Mouse (Mus musculus) spleen, adult 18-20 months (tissue): ENCODE measurements around the gene Olfr270.

ENCODE experiments used
- DNase-seq, 2 experiments: peaks; one replicate each; pipeline ENCODE4 v3.0.0; 2022; ENCODE audit warnings: mixed read lengths in 2 of 2

The Olfr270 gene

DNA sequence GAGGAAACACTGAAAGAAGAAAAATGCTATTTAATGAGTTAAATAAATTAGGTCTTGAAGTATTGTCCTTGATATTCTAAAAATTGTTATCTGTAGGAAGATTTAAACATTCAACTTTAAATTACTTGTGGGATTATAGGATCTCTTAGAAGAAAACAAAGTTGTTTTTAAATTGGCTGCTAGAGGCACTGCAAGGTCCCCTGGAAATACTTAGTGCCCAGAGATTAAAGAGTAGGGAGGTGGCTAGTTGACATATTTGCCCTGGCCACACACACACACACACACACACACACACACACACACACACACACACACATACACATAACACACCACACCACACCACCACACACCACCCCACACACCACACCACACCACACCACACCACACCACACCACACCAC is at the start of gene Olfr270:
Gene Olfr270 (plus strand): TSS at position 301 of the 400 bp plus-strand sequence.
- no peak for DNase-seq

- no peak for DNase-seq
These were observed 47.6 kb upstream of the Olfr270 start for GRCm38 (mm10) chr4:52916659-52917310.

DNA sequence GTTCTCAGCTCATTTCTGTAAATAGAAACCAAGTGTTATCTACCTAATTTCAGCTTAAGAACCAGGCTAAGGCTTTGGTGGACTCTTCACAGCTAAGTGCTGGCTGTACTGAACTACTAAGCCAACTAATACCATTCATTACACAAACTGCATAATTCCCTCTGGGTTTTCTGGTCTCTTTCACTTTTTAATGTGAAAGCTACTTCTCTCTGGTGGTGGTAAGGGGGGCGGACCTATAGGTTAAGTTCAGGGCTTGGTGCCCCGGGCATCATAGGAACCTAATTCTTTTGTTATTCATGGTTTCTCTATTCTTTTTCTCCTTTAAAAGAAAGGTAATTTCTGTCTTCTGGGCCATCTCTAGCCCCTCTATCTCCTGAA is 47.0 kb upstream of the Olfr270 start:
- DNase-seq: no peak

GRCm38 (mm10) chr4:52919078-52919477 is 45.3 kb upstream of the Olfr270 start, which contains the start of gene Olfr272:
Olfr272 (minus strand) TSS chr4:52919178.
- no peak for DNase-seq

GRCm38 (mm10) chr4:52930480-52930879 is 33.9 kb upstream of the Olfr270 start:
- no peak for DNase-seq

GRCm38 (mm10) chr4:52946665-52947064 is 17.7 kb upstream of the Olfr270 start:
- no peak for DNase-seq

DNA sequence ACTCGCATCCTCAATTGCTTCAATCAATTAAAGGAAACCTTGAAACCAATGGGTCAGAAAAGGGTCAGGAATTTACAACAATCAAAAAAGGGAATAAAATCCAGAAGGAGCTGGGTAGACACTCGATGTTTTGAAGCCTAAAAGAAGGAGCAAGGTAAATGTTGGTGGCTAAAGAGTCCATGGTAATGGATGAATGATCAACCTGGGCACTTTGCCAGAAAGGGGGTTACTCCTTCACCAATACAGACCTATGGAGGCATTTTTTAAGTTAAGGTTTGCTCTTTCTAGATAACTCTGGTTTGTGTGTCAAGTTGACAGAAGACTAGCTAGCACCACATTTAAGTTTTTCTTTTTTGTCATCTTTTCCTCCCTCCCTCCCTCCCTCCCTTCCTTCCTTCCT is 15.3 kb upstream of the Olfr270 start:
- no peak for DNase-seq

GRCm38 (mm10) chr4:52958693-52959092 is 5.7 kb upstream of the Olfr270 start:
- peak in 1 of 2 experiments; percentile 5 for DNase-seq

GRCm38 (mm10) chr4:52985216-52985615 is 20.9 kb downstream of the Olfr270 start:
- DNase-seq: no peak

GRCm38 (mm10) chr4:52986266-52986665 is 21.9 kb downstream of the Olfr270 start:
- DNase-seq: no peak

- DNase-seq: no peak
These were observed 24.9 kb downstream of the Olfr270 start, which contains the start of gene Nipsnap3a for GRCm38 (mm10) chr4:52989248-52989647. Nipsnap3a (plus strand) TSS chr4:52989272.

- no peak for DNase-seq
These were observed 35.1 kb downstream of the Olfr270 start for GRCm38 (mm10) chr4:52999449-52999848.

GRCm38 (mm10) chr4:53000154-53000553 is 35.8 kb downstream of the Olfr270 start:
- no peak for DNase-seq

- DNase-seq: no peak
These were observed 44.8 kb downstream of the Olfr270 start for GRCm38 (mm10) chr4:53009183-53009582.

- DNase-seq: no peak
These were observed 45.5 kb downstream of the Olfr270 start for GRCm38 (mm10) chr4:53009871-53010270.

DNA sequence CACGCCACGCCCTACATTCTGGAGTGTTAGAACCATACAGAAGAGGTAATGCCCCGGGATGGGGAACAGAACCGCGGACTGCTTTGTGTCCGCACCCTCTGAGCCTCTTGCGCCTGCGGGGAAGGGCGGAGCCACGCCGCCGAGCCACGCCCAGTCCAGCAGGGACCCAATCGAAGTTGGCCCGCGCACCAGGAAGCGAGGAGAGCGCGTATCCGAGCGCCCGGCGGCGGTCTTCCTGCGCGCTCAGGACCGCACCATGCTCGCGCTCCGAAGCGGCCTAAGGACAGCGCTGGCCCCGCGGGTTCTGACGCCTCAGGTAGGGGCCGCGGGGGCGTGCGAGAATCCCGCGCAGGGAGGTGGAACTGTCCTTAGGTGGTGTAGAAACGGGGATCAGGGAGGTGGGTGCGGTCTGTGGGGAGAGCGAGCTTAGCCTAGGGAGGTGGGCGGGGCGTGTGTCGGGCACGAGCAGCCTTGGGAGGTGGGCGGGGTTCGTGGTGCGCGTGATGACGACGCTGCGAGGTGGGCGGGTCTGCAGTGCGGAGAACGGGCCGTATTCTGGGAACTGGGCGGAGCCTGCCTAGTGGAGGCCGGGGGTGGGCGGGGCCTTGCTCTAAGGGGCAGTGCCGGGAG is 47.5 kb downstream of the Olfr270 start, which contains the start of gene Nipsnap3b:
Gene Nipsnap3b (plus strand): TSS at position 149 of the 630 bp plus-strand sequence.
- DNase-seq: peak; percentile 92 to 97

GRCm38 (mm10) chr4:53014421-53014820 is 50.1 kb downstream of the Olfr270 start:
- DNase-seq: no peak

DNA sequence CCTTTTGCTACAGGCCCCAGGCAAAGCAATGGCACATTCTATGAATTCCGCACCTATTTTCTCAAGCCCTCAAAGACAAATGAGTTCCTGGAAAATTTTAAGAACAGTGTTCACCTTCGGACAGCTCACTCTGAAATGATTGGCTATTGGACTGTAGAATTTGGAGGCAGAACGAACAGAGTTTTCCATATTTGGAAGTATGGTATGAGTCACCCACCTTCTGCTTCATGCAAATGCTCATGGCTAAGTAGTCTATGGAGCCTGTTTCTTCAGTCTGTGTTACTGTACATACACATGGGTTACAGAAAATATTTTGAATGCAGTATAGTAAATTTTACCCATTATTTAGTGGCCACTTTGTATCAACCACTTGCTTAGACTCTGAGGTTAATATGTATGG is 50.7 kb downstream of the Olfr270 start:
- no peak for DNase-seq

- no peak for DNase-seq
These were observed 54.0 kb downstream of the Olfr270 start for GRCm38 (mm10) chr4:53018392-53018791.
